Mouse (Mus musculus) mammary gland, adult 2 months (tissue): ENCODE results near the gene Pdia2. TPM values are rescaled to one million over a fixed set of nuclear protein-coding genes. Genes with fewer than 3 reads are reported as not detected.

Experiments used
- polyA plus RNA-seq: library from polyadenylated mRNA; depleted of rRNA; stranded (reverse); fragments of >200 nt; gene quantifications from 2 replicates; pipeline ENCODE4 v1.2.3, GENCODE M21; 2012; ENCODE audit warnings: low replicate concordance; rRNA removed

Pdia2 gene
- polyA plus RNA-seq: 0.37 TPM in 1 of 2 replicates, not detected in the other

GRCm38 (mm10) chr17:26198892-26199291 lies at the start of gene Pdia2:
Gene Pdia2, minus strand, starts transcription at chr17:26199087.

GRCm38 (mm10) chr17:26244101-26244841 lies 45.4 kb upstream of the Pdia2 start, which contains the start of gene Fam234a:
Gene Fam234a, minus strand, starts transcription at chr17:26244242.

GRCm38 (mm10) chr17:26207686-26208085 lies 8.8 kb upstream of the Pdia2 start, which contains the start of gene Arhgdig:
Gene Arhgdig, minus strand, starts transcription at chr17:26207786.

DNA sequence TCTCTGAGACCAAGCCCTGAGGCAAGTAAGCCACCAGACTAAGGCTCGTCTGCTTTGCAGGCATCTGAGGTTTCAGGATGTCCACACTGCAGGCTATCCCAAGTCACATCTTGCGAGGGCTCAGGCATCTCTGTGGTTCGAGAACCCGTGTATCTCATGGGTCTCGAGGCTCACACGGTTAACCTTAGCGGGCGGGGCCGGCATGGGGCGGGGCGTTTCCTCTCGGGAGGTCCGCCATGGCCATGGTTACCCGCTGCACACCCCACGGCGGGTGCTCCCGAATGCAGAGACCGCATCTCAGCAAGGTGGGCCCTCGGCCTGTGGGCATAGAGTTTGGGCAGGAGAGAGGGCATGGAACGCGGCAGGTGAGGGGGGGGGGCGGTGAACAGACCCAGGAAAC lies 3.9 kb upstream of the Pdia2 start, which contains the start of gene Rgs11:
Gene Rgs11, plus strand, starts transcription at position 215 of the 400 bp plus-strand sequence.

Other genes with a start within 250 kb of the Pdia2 start
- gene A930017K11Rik, start 246.5 kb downstream of the Pdia2 start, polyA plus RNA-seq: 0.05 TPM in 1 of 2 replicates, not detected in the other
- 36.5 and 53.9 TPM in 2 replicates for gene Capn15, start 213.3 kb downstream of the Pdia2 start, polyA plus RNA-seq
- gene Rab11fip3, start 129.5 kb downstream of the Pdia2 start, polyA plus RNA-seq: 27.5 and 39.5 TPM in 2 replicates
- 15.7 and 24.9 TPM in 2 replicates for gene Decr2, start 108.8 kb downstream of the Pdia2 start, polyA plus RNA-seq
- 19.1 and 19.2 TPM in 2 replicates for gene Nme4, start 103.5 kb downstream of the Pdia2 start, polyA plus RNA-seq
- gene Tmem8, start 85.8 kb downstream of the Pdia2 start, polyA plus RNA-seq: 45.9 and 49.6 TPM in 2 replicates
- 61.5 and 62.7 TPM in 2 replicates for gene Mrpl28, start 75.6 kb downstream of the Pdia2 start, polyA plus RNA-seq
- 16.8 and 17.2 TPM in 2 replicates for gene Axin1, start 60.4 kb downstream of the Pdia2 start, polyA plus RNA-seq
- gene Rgs11, start 3.9 kb upstream of the Pdia2 start, polyA plus RNA-seq: 16.1 and 22.3 TPM in 2 replicates
- gene Arhgdig, start 8.7 kb upstream of the Pdia2 start, polyA plus RNA-seq: 0.41 and 1.6 TPM in 2 replicates
- 72.7 and 103 TPM in 2 replicates for gene Fam234a, start 45.2 kb upstream of the Pdia2 start, polyA plus RNA-seq
- 17.6 and 23.1 TPM in 2 replicates for gene Luc7l, start 53.8 kb upstream of the Pdia2 start, polyA plus RNA-seq
- 10.6 and 40.4 TPM in 2 replicates for gene Neurl1b, start 215.7 kb upstream of the Pdia2 start, polyA plus RNA-seq